Mouse (Mus musculus) heart, embryonic 13.5 days (tissue): ENCODE data around the gene Spocd1. TPM values are rescaled to one million over a fixed set of nuclear protein-coding genes. Genes with fewer than 3 reads are reported as not detected.

Experiments
- ATAC-seq: fragments of 200-750 bp; cut with Nextera tagmentation; 2 replicates; pipeline ENCODE4 v1.8.0; 2017; ENCODE audit warnings: moderate TSS enrichment; ENCODE audit not compliant: insufficient number of reproducible peaks, low FRiP score, low TSS enrichment; ENCODE audit errors: extremely low read depth
- H3K27ac ChIP-seq: fragments of 300-500 bp; sonication (generic); replicated peaks from 2 replicates; pipeline ENCODE4 v1.5.1; 2015; ENCODE audit warnings: moderate library complexity, mild to moderate bottlenecking, inconsistent platforms
- H3K27me3 ChIP-seq: fragments of 300-500 bp; sonication (generic); replicated peaks from 2 replicates; pipeline ENCODE4 v1.6.1; 2015; ENCODE audit warnings: mild to moderate bottlenecking, inconsistent platforms
- H3K36me3 ChIP-seq: fragments of 300-500 bp; sonication (generic); 2 replicates; pipeline ENCODE4 v1.6.1; 2015; ENCODE audit warnings: mild to moderate bottlenecking, inconsistent platforms
- H3K4me1 ChIP-seq: fragments of 300-500 bp; sonication (generic); 2 replicates; pipeline ENCODE4 v1.6.1; 2015; ENCODE audit warnings: inconsistent platforms
- H3K4me2 ChIP-seq: fragments of 300-500 bp; sonication (generic); 2 replicates; pipeline ENCODE4 v1.6.1; 2015; ENCODE audit warnings: inconsistent platforms, mild to moderate bottlenecking, moderate library complexity
- H3K4me3 ChIP-seq: fragments of 300-500 bp; sonication (generic); 2 replicates; pipeline ENCODE4 v1.5.1; 2015; ENCODE audit warnings: moderate library complexity, mild to moderate bottlenecking, inconsistent platforms
- H3K9ac ChIP-seq: fragments of 300-500 bp; sonication (generic); 2 replicates; pipeline ENCODE4 v1.6.1; 2015; ENCODE audit warnings: inconsistent platforms, mild to moderate bottlenecking, moderate library complexity
- H3K9me3 ChIP-seq: fragments of 300-500 bp; sonication (generic); 2 replicates; pipeline ENCODE4 v1.6.1; 2016; ENCODE audit warnings: inconsistent platforms
- WGBS: fragments of 180-500 bp; shearing (Covaris S2); methylation state at CpG from one replicate; pipeline ENCODE4 v1.1.7; 2015; ENCODE audit warnings: mixed read lengths; 5-methylcytosine and 5-hydroxymethylcytosine counted together
- polyA plus RNA-seq: library from polyadenylated mRNA; unstranded; fragments of >200 nt; fragmentation: Nextera tagmentation; extraction: Ambion mirVana; gene quantifications from 2 replicates; pipeline ENCODE4 v1.2.1, GENCODE M21; 2015

Gene Spocd1
- polyA plus RNA-seq, 1 experiment from 2014 or later = 0.19 TPM

DNA sequence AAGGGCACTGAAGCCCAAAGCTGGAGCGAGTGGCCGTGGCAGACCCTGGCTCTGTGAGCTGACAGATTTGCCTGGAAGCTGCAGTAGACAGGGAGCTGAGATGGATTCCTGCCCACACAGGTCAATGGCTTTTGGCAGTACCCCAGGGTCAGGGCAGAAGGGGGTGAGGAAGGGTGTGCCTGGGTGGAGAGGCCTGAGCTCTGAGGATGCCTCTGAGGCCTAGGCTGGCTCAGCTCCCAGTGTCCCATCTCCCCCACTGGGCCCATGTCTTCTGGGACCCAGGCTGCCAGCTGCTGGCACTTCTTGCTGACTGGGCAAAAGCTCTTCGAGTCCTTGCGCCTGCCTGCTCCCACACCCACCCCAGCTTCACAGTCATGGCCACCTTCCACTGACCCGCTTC, 64.2 kb downstream of the Spocd1 start:
- Histone ChIP-seq H3K27ac (no peak overlapping the region), H3K9ac (no peak overlapping the region), H3K4me1 (peaks cover 13% of the 10 kb centered on the region), H3K9me3 (no peaks in the 10 kb centered on the region), H3K4me3 (no peak overlapping the region), H3K4me2 (no peak overlapping the region), H3K27me3 (peaks cover 86% of the 10 kb centered on the region), H3K36me3 (no peaks in the 10 kb centered on the region)
- ATAC-seq = no peak
- WGBS = 63% methylated on average over 5 of the region's 5 CpGs

DNA sequence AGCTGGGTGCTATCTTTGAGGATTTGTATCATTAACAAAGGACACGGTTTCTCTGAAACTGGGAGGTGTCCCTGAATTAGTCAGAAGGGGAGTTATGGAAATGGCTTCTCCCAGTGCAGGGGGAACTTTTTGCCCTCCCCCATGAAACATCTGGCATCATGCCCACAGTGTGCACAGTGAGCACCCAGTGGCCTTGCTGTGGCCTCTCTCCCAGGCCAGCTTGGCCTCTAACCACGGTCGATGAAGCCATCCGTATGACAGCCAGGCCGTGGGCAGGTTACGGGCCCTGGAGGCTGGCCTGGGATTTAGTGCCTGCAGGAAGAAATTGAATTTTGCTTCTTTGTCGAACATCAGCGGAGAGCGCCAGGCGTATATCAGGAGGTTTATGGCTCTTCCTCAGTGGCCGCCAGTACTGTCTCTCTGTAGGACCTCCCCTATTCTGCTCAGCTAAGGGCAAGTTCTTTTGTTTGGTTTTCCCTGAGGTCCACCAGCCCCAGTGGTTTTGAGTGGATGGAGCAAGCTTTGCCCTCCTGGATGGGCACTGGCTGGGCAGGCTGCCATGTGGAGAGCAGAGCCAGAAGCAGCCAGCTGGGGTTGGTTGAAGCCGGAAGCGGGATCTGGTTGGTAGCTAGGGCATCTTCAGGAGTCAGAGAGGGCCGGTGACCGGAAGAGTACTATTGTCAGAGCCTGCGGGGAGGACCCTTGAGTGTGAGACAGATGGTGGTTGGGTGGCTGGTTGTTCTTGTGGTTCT, 65.1 kb downstream of the Spocd1 start:
- no peaks in the 10 kb centered on the region for H3K36me3 ChIP-seq
- WGBS = 82% methylated on average over 16 of the region's 16 CpGs
- H3K4me1 ChIP-seq = peaks cover 14% of the 10 kb centered on the region
- H3K27me3 ChIP-seq = peaks cover 86% of the 10 kb centered on the region
- H3K27ac ChIP-seq = no peak overlapping the region
- no peak overlapping the region for H3K4me3 ChIP-seq
- H3K9ac ChIP-seq = no peak overlapping the region
- no peaks in the 10 kb centered on the region for H3K9me3 ChIP-seq
- no peak overlapping the region for H3K4me2 ChIP-seq
- no peak for ATAC-seq

DNA sequence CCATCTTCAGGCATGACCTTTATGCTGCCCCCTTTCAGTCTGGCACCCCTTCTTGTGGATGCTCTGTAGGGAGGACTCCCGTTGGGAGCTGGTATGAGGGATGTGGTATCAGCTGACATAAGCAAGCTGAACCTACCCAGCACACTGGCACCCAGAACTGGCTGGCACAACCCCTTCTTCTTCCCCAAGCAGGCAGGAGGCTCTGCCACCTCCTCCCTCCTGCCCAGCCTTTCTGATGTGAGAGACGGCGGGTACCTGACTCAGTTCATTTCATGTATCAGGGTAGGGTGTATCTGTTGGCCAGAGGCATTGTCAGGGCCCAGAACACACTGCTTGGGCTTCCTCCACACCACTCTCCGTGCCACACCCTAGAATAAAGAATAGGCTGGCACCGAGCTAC, 65.7 kb downstream of the Spocd1 start:
- Histone ChIP-seq H3K4me1 (peaks cover 14% of the 10 kb centered on the region), H3K4me2 (no peak overlapping the region), H3K27me3 (peaks cover 84% of the 10 kb centered on the region), H3K9ac (no peak overlapping the region), H3K9me3 (no peaks in the 10 kb centered on the region), H3K27ac (no peak overlapping the region), H3K4me3 (no peak overlapping the region), H3K36me3 (no peaks in the 10 kb centered on the region)
- ATAC-seq = no peak
- 79% methylated on average over 5 of the region's 5 CpGs for WGBS

DNA sequence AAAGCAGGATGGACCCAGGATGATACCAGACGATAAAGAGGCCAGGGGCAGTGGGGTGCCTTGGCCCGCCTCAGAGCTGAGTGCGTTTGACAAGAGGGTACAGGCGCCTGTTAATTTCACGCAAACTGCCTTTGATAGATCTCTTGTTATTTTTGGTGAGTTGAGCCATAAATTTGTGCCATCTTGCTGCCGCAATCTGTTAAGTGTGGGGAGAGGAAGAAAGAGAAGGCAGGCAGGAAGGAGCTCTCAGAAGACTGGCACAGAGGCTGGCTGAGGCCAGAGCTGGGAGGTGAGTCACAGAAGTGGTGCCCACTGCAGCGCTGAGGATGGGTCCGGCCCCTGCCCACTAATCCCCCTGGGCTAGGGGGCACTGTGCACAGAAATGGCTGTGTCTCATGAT, 66.2 kb downstream of the Spocd1 start:
- peaks cover 83% of the 10 kb centered on the region for H3K27me3 ChIP-seq

DNA sequence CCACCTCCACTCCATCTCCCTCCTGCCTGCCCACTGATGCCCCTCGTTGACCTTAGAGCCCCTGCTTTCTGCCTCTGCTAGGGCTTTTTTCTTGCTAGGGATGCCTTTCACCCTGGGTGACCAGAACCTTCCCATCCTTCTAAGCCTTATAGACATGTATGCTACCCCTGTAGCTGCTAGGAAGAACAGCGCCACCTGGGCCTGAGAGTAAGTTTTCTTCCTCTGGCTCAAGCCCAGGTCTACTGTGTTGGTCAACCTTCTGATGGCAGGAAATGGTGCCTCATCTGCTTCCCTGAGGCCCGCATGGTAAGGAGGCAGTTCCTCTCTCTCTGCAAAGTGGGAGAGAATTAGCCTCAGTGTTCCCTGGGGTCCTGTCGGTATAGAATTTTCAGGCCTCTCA, 67.0 kb downstream of the Spocd1 start:
- no peaks in the 10 kb centered on the region for H3K9me3 ChIP-seq
- WGBS = 70% methylated on average over 4 of the region's 4 CpGs

More for the DNA sequence above, 66.2 kb downstream of the Spocd1 start:
- Histone ChIP-seq H3K36me3 (no peaks in the 10 kb centered on the region), H3K9ac (no peak overlapping the region), H3K27ac (no peak overlapping the region), H3K4me1 (peaks cover 16% of the 10 kb centered on the region), H3K4me2 (no peak overlapping the region), H3K4me3 (no peak overlapping the region), H3K9me3 (no peaks in the 10 kb centered on the region)
- 79% methylated on average over 8 of the region's 8 CpGs for WGBS
- no peak for ATAC-seq

DNA sequence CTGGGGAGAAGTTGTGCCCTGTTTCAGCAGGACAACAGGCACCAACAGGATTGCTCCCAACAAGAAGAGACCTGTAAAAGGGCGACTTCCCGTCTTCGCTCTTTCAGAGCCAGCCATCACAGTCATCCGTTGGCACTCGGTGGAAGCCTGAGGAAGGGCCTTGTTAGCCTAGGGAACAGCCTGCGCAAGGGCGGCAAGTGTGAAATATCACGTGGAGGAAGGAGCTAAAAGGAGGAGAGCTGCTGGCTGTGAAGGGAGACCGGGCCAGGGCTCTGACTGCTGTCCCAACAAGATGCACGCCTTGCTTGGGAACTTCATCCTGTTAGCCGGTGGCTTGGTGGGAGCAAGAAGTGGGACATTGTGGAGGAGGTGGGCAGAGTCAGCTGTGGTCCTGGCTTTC, 69.1 kb downstream of the Spocd1 start:
- ATAC-seq = no peak
- no peak overlapping the region for H3K27ac ChIP-seq
- H3K36me3 ChIP-seq = no peaks in the 10 kb centered on the region
- WGBS = 31% methylated on average over 11 of the region's 11 CpGs
- 0 out of 2 replicates have a peak overlapping the region, but pooled peaks have one; percentile 9 for H3K9ac ChIP-seq
- peaks cover 64% of the 10 kb centered on the region for H3K27me3 ChIP-seq
- H3K4me2 ChIP-seq = no peak overlapping the region
- H3K9me3 ChIP-seq = no peaks in the 10 kb centered on the region
- no peak overlapping the region for H3K4me3 ChIP-seq
- peaks cover 38% of the 10 kb centered on the region for H3K4me1 ChIP-seq

More for the DNA sequence above, 67.0 kb downstream of the Spocd1 start:
- Histone ChIP-seq H3K4me1 (peaks cover 24% of the 10 kb centered on the region), H3K27ac (no peak overlapping the region), H3K36me3 (no peaks in the 10 kb centered on the region), H3K4me2 (no peak overlapping the region), H3K4me3 (no peak overlapping the region), H3K27me3 (peaks cover 81% of the 10 kb centered on the region), H3K9ac (no peak overlapping the region)
- no peak for ATAC-seq

DNA sequence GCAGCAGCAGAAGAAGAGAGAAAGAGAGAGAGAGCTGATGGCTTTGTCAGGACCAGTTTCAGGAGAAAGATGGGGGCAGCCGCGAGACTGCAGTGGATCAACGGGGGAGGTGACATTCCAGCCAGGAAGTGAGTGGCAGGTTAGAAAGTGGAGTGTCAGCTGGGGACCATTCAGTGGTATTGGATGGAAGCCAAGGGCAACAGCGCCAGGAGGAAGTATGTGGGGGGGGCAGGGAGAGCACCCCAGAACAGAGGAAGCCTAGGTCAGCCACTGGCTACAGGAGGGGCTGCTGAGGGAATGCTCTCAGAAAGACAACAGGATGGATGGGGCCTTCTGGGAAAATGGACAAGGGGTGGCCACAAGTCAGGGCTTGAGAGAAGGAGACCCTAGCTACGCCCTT, 72.7 kb downstream of the Spocd1 start:
- ATAC-seq = no peak
- Histone ChIP-seq H3K9ac (peak overlapping the region; percentile 37; the same call in 1 of the 2 replicates), H3K4me2 (peak overlapping the region; percentile 20; the same call in 1 of the 2 replicates)

DNA sequence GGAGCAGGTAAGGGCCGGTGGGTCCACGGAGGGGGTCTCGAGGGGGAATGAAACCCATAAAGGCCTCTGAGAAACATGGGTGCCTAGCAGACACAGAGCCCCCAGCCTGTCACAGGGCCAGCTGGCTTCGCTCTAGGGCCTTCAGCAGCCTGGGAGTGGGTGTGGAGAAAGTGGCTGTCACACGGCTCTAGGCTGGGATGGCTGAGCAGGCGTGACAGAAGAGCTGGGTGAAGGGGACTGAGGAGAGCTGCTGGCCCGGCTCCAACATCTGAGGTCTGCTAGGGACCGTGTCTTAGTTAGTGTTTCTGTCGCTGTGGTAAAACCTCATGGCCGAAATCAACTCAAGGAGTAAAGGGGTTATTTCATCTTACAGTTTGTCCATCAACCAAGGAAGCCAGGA, 73.1 kb downstream of the Spocd1 start:
- Histone ChIP-seq H3K4me3 (no peak overlapping the region), H3K27me3 (peaks cover 59% of the 10 kb centered on the region), H3K36me3 (0 out of 2 replicates have a peak, but pooled peaks cover 5% of the 10 kb centered on the region), H3K27ac (peak overlapping the region; percentile 86), H3K4me1 (peaks cover 46% of the 10 kb centered on the region), H3K4me2 (peak overlapping the region; percentile 20; the same call in 1 of the 2 replicates), H3K9me3 (no peaks in the 10 kb centered on the region), H3K9ac (peak overlapping the region; percentile 37; the same call in 1 of the 2 replicates)
- peak; percentile 57; the same call in 1 of the 2 replicates for ATAC-seq
- 40% methylated on average over 10 of the region's 10 CpGs for WGBS

More for the DNA sequence above, 72.7 kb downstream of the Spocd1 start:
- Histone ChIP-seq H3K36me3 (0 out of 2 replicates have a peak, but pooled peaks cover 5% of the 10 kb centered on the region), H3K27ac (peak overlapping the region; percentile 86), H3K4me3 (no peak overlapping the region), H3K4me1 (peaks cover 43% of the 10 kb centered on the region), H3K9me3 (no peaks in the 10 kb centered on the region), H3K27me3 (peaks cover 56% of the 10 kb centered on the region)
- WGBS = 18% methylated on average over 5 of the region's 5 CpGs

DNA sequence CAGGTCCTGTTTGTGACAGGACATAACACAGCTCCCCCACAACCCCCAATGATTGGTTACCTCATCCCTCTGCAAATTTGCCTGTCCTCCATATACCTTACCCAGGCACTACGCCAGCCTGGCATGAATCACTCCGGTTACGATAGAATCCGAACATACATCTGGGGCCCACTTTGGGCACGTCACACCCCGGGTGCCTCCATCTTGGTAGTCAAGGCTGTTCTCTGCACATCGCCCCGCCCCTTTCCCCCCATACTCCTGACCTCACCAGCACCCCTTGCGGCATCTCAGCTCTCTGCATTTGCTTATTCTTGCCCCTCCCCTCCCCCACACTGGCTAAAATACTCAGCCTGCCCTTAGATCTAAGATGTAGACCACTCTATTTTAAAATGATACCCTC, 76.5 kb downstream of the Spocd1 start:
- WGBS = 43% methylated on average over 9 of the region's 9 CpGs
- peaks cover 63% of the 10 kb centered on the region for H3K27me3 ChIP-seq
- H3K4me3 ChIP-seq = no peak overlapping the region
- no peak overlapping the region for H3K4me2 ChIP-seq
- no peak overlapping the region for H3K9ac ChIP-seq
- H3K4me1 ChIP-seq = peaks cover 26% of the 10 kb centered on the region
- no peak overlapping the region for H3K27ac ChIP-seq
- H3K36me3 ChIP-seq = 0 out of 2 replicates have a peak, but pooled peaks cover 9% of the 10 kb centered on the region
- ATAC-seq = no peak
- no peaks in the 10 kb centered on the region for H3K9me3 ChIP-seq

DNA sequence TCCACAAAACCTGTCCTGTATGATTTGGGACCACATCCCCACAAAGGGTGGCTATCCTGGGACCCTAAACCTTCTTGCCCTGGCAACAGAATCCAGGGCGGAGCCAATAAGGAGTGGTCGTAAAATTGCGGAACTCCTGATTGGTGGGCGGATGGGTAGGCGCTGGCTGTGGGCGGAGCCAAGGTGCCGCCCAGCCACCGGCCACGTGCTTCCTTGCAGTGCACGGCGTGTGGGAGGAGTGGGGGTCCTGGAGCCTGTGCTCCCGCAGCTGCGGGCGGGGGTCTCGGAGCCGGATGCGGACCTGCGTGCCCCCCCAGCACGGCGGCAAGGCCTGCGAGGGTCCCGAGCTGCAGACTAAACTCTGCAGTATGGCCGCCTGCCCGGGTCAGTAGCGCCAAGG, 77.5 kb downstream of the Spocd1 start:
- Histone ChIP-seq H3K4me3 (peak overlapping the region; percentile 45), H3K27ac (no peak overlapping the region), H3K9me3 (no peaks in the 10 kb centered on the region), H3K36me3 (0 out of 2 replicates have a peak, but pooled peaks cover 9% of the 10 kb centered on the region), H3K27me3 (peaks cover 67% of the 10 kb centered on the region), H3K4me1 (peaks cover 17% of the 10 kb centered on the region), H3K9ac (peak overlapping the region; percentile 69), H3K4me2 (peak overlapping the region; percentile 68)
- no peak for ATAC-seq
- WGBS = 7% methylated on average over 25 of the region's 25 CpGs
